Mouse (Mus musculus): Measurements from ENCODE around the gene Nfasc. TPM values are rescaled to one million over a fixed set of nuclear protein-coding genes. Genes with fewer than 3 reads are reported as not detected.

The Nfasc gene
- polyA plus RNA-seq, 1 experiment from 2014 or later = 0.45 TPM

- no peaks in the 10 kb centered on the region for H3K36me3 ChIP-seq (ENCODE audit: insufficient read depth, low read length)
- H3K4me1 ChIP-seq (ENCODE audit: insufficient read depth, low read length) = no peaks in the 10 kb centered on the region
- H3K9me3 ChIP-seq (ENCODE audit: low read length) = no peaks in the 10 kb centered on the region
- WGBS = 82% methylated on average over 5 of the region's 5 CpGs
- H3K27ac ChIP-seq (ENCODE audit: low read length) = no peak overlapping the region
- H3K9ac ChIP-seq (replicated peaks; ENCODE audit: low read length) = no peak overlapping the region
- H3K4me2 ChIP-seq (replicated peaks; ENCODE audit: low read depth, low read length) = no peak overlapping the region
- no peak for ATAC-seq (ENCODE audit: low FRiP score, low TSS enrichment)
- H3K4me3 ChIP-seq (ENCODE audit: low read length) = no peak overlapping the region
- no peaks in the 10 kb centered on the region for H3K27me3 ChIP-seq (ENCODE audit: insufficient read depth, low read length)
Measured at GRCm38 (mm10) chr1:132598024-132598423, 143.6 kb downstream of the Nfasc start.

- Histone ChIP-seq H3K9me3 (ENCODE audit: low read length) (no peaks in the 10 kb centered on the region), H3K4me2 (replicated peaks; ENCODE audit: low read depth, low read length) (no peak overlapping the region), H3K27ac (ENCODE audit: low read length) (no peak overlapping the region), H3K27me3 (ENCODE audit: insufficient read depth, low read length) (no peaks in the 10 kb centered on the region), H3K36me3 (ENCODE audit: insufficient read depth, low read length) (no peaks in the 10 kb centered on the region), H3K9ac (replicated peaks; ENCODE audit: low read length) (no peak overlapping the region), H3K4me1 (ENCODE audit: insufficient read depth, low read length) (no peaks in the 10 kb centered on the region), H3K4me3 (ENCODE audit: low read length) (no peak overlapping the region)
- 46% methylated on average over 6 of the region's 6 CpGs for WGBS
- no peak for ATAC-seq (ENCODE audit: low FRiP score, low TSS enrichment)
Measured at GRCm38 (mm10) chr1:132595741-132596140, 145.9 kb downstream of the Nfasc start.

- H3K36me3 ChIP-seq (ENCODE audit: insufficient read depth, low read length) = no peaks in the 10 kb centered on the region
- WGBS = 15% methylated on average over 4 of the region's 4 CpGs
- ATAC-seq (ENCODE audit: low FRiP score, low TSS enrichment) = no peak; the same call in 1 of the 2 replicates
- no peak overlapping the region for H3K4me3 ChIP-seq (ENCODE audit: low read length)
- H3K9ac ChIP-seq (replicated peaks; ENCODE audit: low read length) = no peak overlapping the region
- no peaks in the 10 kb centered on the region for H3K4me1 ChIP-seq (ENCODE audit: insufficient read depth, low read length)
- H3K27ac ChIP-seq (ENCODE audit: low read length) = no peak overlapping the region
- H3K27me3 ChIP-seq (ENCODE audit: insufficient read depth, low read length) = no peaks in the 10 kb centered on the region
- no peaks in the 10 kb centered on the region for H3K9me3 ChIP-seq (ENCODE audit: low read length)
- no peak overlapping the region for H3K4me2 ChIP-seq (replicated peaks; ENCODE audit: low read depth, low read length)
Measured at GRCm38 (mm10) chr1:132594587-132594986, 147.0 kb downstream of the Nfasc start.

- no peak for ATAC-seq (ENCODE audit: low FRiP score, low TSS enrichment)
- Histone ChIP-seq H3K27ac (ENCODE audit: low read length) (no peak overlapping the region), H3K4me3 (ENCODE audit: low read length) (no peak overlapping the region), H3K36me3 (ENCODE audit: insufficient read depth, low read length) (no peaks in the 10 kb centered on the region), H3K4me1 (ENCODE audit: insufficient read depth, low read length) (0 out of 2 replicates have a peak, but pooled peaks cover under 1% of the 10 kb centered on the region), H3K27me3 (ENCODE audit: insufficient read depth, low read length) (no peaks in the 10 kb centered on the region), H3K4me2 (replicated peaks; ENCODE audit: low read depth, low read length) (no peak overlapping the region), H3K9ac (replicated peaks; ENCODE audit: low read length) (no peak overlapping the region), H3K9me3 (ENCODE audit: low read length) (no peaks in the 10 kb centered on the region)
- WGBS = 78% methylated on average over 5 of the region's 5 CpGs
Measured at GRCm38 (mm10) chr1:132592145-132592544, 149.5 kb downstream of the Nfasc start.

GRCm38 (mm10) chr1:132591399-132591930 is 150.1 kb downstream of the Nfasc start:
- Histone ChIP-seq H3K4me3 (ENCODE audit: low read length) (no peak overlapping the region), H3K9ac (replicated peaks; ENCODE audit: low read length) (no peak overlapping the region), H3K36me3 (ENCODE audit: insufficient read depth, low read length) (no peaks in the 10 kb centered on the region), H3K27ac (ENCODE audit: low read length) (no peak overlapping the region), H3K9me3 (ENCODE audit: low read length) (no peaks in the 10 kb centered on the region), H3K4me1 (ENCODE audit: insufficient read depth, low read length) (peaks cover 8% of the 10 kb centered on the region; the same call in 1 of the 2 replicates), H3K4me2 (replicated peaks; ENCODE audit: low read depth, low read length) (no peak overlapping the region), H3K27me3 (ENCODE audit: insufficient read depth, low read length) (no peaks in the 10 kb centered on the region)
- WGBS = 84% methylated on average over 11 of the region's 11 CpGs
- no peak for ATAC-seq (ENCODE audit: low FRiP score, low TSS enrichment)

GRCm38 (mm10) chr1:132586679-132587201 is 154.9 kb downstream of the Nfasc start:
- Histone ChIP-seq H3K4me1 (ENCODE audit: insufficient read depth, low read length) (peaks cover 13% of the 10 kb centered on the region; the same call in 1 of the 2 replicates), H3K36me3 (ENCODE audit: insufficient read depth, low read length) (no peaks in the 10 kb centered on the region), H3K27me3 (ENCODE audit: insufficient read depth, low read length) (no peaks in the 10 kb centered on the region), H3K4me2 (replicated peaks; ENCODE audit: low read depth, low read length) (no peak overlapping the region), H3K27ac (ENCODE audit: low read length) (no peak overlapping the region), H3K9ac (replicated peaks; ENCODE audit: low read length) (no peak overlapping the region), H3K9me3 (ENCODE audit: low read length) (no peaks in the 10 kb centered on the region), H3K4me3 (ENCODE audit: low read length) (no peak overlapping the region)
- peak; percentile 78 for ATAC-seq (ENCODE audit: low FRiP score, low TSS enrichment)
- WGBS = 35% methylated on average over 15 of the region's 15 CpGs

- ATAC-seq (ENCODE audit: low FRiP score, low TSS enrichment) = no peak
- Histone ChIP-seq H3K4me2 (replicated peaks; ENCODE audit: low read depth, low read length) (no peak overlapping the region), H3K27me3 (ENCODE audit: insufficient read depth, low read length) (no peaks in the 10 kb centered on the region), H3K4me1 (ENCODE audit: insufficient read depth, low read length) (peaks cover 13% of the 10 kb centered on the region; the same call in 1 of the 2 replicates), H3K27ac (ENCODE audit: low read length) (no peak overlapping the region), H3K4me3 (ENCODE audit: low read length) (no peak overlapping the region), H3K9me3 (ENCODE audit: low read length) (no peaks in the 10 kb centered on the region), H3K9ac (replicated peaks; ENCODE audit: low read length) (no peak overlapping the region), H3K36me3 (ENCODE audit: insufficient read depth, low read length) (no peaks in the 10 kb centered on the region)
- WGBS = 80% methylated on average over 4 of the region's 4 CpGs
Measured at GRCm38 (mm10) chr1:132585376-132585775, 156.2 kb downstream of the Nfasc start.

GRCm38 (mm10) chr1:132582998-132583604 is 158.5 kb downstream of the Nfasc start:
- Histone ChIP-seq H3K36me3 (ENCODE audit: insufficient read depth, low read length) (no peaks in the 10 kb centered on the region), H3K4me1 (ENCODE audit: insufficient read depth, low read length) (peaks cover 13% of the 10 kb centered on the region; the same call in 1 of the 2 replicates), H3K27me3 (ENCODE audit: insufficient read depth, low read length) (no peaks in the 10 kb centered on the region), H3K4me3 (ENCODE audit: low read length) (no peak overlapping the region), H3K9ac (replicated peaks; ENCODE audit: low read length) (no peak overlapping the region), H3K9me3 (ENCODE audit: low read length) (no peaks in the 10 kb centered on the region), H3K27ac (ENCODE audit: low read length) (no peak overlapping the region), H3K4me2 (replicated peaks; ENCODE audit: low read depth, low read length) (no peak overlapping the region)
- no peak for ATAC-seq (ENCODE audit: low FRiP score, low TSS enrichment)
- 75% methylated on average over 18 of the region's 18 CpGs for WGBS

GRCm38 (mm10) chr1:132581845-132582839 is 159.5 kb downstream of the Nfasc start:
- H3K27ac ChIP-seq (ENCODE audit: low read length) = no peak overlapping the region
- no peak overlapping the region for H3K4me3 ChIP-seq (ENCODE audit: low read length)
- WGBS = 60% methylated on average over 14 of the region's 14 CpGs
- H3K36me3 ChIP-seq (ENCODE audit: insufficient read depth, low read length) = no peaks in the 10 kb centered on the region
- H3K27me3 ChIP-seq (ENCODE audit: insufficient read depth, low read length) = no peaks in the 10 kb centered on the region
- H3K4me2 ChIP-seq (replicated peaks; ENCODE audit: low read depth, low read length) = no peak overlapping the region
- no peaks in the 10 kb centered on the region for H3K9me3 ChIP-seq (ENCODE audit: low read length)
- peaks cover 12% of the 10 kb centered on the region; the same call in 1 of the 2 replicates for H3K4me1 ChIP-seq (ENCODE audit: insufficient read depth, low read length)
- no peak for ATAC-seq (ENCODE audit: low FRiP score, low TSS enrichment)
- no peak overlapping the region for H3K9ac ChIP-seq (replicated peaks; ENCODE audit: low read length)

All from kidney, embryonic 16.5 days (tissue).